Mouse (Mus musculus): ENCODE results near the gene Gipc3.
A peak's percentile ranks its signal among the peaks of the same experiment; 100 is the strongest.

The Gipc3 gene

DNA sequence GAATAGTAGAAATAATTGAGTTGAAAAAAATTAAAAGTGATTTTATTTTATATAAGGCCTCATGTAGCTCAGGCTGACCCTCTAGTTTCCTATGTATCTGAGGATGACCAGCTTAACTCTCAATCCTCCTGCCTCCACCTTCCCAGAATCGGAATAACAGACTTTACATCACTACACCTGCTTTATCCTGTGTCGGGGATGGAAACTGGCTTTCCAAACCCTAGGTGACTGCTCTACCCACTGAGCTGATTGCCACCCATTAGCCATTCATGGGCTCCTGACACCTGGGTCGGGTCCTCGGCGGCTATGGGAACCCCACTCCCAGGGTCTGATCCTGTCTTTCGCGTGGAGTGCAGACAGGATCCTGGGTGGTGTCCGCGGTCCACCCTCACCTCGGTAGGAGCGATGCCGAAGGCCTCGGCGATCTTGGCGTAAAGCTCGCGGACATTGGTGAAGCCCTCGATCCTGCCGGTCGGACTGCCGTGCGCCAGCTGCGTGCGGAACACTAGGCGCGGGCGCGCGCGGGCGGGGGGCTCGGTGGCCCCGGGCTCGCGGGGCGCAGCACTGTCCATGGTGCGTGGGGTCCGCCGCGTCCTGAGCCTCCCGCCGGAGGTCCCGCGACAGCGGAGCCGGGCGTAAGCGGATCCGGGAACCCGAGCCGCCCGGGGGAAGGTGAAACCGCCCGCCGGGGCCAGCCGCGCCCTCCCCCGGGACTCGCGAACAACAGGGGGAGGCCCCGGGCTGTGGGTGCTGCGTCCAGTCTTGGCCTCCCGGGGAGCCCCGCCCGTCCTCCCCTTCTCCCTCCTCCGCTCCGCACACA is at the start of gene Gipc3:
Gene Gipc3 (minus strand): TSS at position 581 of the 820 bp plus-strand sequence.
- no peak for DNase-seq (ENCODE audit: low spot score)

DNA sequence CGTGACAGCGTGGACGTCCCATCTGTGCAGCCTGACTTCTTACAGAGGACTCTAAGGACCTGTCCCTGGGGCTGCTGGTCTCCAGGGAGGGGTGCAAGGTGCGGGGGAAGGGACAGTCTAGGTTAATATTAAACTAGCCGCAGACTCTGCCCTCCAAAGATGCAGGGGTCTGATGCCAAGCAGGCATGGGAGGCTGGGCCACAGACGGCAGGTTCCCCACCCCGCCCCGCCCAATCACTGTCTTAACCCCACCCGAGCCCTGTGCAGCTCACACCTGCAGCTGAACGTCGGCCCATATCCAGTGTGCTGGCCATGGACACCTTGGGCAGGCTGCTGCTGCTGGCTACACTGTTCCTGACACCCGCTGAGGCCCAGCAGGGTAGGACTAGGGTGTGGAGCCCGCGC is 49.7 kb upstream of the Gipc3 start, which contains the start of gene Smim24:
Gene Smim24 (plus strand): TSS at position 271 of the 405 bp plus-strand sequence.
- no peak for DNase-seq (ENCODE audit: low spot score)

DNA sequence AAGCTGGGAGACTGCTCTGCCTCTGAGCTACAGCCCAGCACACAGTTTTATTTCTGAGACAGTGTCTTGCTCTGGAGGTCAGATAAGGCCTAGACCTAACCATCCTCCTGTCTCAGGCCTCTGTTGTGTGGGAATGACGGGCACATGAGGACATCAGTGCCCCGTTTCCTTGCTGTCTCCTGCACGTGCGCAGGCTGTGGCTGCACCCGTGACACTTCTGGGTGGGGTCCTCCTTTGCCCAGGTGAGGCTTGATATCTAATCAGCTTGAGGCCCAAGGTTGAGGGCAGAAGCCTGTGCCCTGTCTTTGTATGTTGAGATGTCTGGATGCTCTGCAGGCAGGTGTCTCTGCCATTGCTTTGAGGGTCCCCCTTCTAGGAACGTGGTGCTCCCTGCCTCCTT is 49.2 kb upstream of the Gipc3 start:
- no peak for DNase-seq (ENCODE audit: low spot score)

DNA sequence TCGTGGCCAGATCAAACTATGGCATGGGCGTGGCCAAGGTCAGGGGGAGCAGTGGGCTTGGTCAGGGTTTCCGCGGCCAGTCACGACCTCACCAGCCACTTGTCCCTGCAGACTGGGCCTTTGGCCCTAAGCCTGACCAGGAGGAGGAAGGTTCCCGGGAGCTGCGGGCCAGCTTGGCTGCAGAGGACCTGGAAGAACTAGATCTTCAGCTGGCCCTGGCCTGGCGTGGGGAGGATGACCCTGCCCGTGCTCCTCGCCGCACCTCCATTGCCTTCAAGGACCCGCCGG is 47.6 kb upstream of the Gipc3 start:
- DNase-seq (ENCODE audit: low spot score): no peak

DNA sequence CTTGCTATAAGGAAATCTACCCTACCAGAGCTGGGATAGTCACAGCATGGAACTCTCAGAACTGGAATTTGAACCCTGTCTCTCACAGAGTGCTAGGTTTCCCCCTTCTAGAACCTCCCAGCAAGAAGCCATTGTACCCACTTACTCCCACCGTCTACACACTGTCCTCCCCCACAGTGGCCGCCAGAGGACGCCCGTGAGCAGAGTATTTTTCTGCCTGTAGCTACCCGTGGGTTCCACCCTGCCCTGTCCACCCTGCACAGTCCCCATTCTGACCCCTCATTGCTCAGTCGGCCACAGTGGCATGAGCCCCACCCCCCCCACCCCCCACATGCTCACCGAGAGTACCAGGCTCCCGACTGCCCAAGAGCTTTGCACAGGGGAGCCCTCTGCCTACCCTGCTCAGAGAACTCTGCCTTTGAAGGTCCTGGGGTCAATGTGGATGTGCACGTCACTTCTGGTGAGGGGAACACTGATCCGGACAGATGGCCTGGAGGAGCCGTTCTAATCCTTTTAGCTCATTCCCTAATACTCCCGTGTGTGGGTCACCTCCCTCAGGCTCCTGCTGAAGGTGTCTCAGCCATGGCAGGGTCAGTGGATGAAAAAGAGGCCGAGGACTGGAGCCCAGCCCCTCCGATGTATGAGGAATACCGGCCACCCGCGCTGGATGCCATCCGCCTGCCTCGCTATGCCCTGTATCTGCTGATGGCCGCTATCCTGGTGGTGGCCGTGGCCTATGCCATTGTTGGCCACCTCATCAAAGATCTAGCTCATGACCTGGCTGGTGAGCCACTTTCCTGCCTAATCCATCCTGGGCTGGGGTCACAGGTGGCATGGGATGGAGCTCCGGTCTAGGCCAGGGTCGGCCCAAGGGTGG is 47.0 kb upstream of the Gipc3 start:
- DNase-seq (ENCODE audit: low spot score): no peak

DNA sequence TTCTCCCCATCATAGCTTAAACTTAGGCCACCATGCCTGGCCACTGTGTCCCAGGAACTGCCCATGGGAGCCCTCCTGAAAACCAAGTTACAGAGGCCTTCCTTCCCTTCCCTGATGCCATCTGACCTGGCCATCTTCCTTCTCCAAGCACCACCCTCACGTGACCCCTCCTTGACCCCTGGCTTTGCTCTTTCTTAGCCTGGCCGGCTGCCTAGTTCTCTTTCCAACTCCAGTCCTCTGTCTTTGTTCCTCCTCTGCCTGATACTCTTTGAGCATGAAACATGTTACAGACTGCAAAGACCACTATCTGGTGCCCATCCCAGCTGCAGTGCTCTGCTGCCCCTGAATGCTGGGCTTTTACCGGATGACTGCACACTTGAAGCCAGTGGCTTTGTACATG is 46.3 kb upstream of the Gipc3 start:
- DNase-seq (ENCODE audit: low spot score): peak; percentile 80

DNA sequence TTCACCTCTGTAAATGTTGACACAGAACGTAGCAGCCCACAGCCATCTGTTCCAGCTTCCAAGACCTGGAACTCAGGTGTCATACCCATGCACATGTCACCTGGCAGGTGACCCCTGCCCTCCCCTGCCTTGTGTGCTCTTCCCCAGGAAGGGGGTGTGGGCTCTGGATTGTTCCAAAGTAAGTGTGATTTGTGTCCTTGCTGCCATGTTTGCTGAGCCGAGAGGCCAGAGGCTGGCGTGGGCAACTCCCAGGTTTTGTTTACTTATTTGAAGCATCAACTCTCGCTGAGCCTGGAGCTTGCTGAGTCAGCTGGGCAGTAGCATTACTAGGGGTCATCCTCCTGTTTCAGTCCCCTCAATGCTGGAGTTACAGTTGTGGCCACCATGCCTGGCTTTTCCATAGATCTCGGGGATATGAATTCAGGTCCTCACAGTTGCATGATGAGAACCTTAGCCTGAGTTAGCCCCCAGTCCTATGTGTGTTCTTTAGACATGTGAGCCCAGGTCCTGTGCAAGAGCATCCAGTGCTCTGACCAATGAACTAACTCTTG is 45.5 kb upstream of the Gipc3 start, which contains the start of gene Gm48552:
Gene Gm48552 (plus strand): TSS at position 501 of the 551 bp plus-strand sequence.
- DNase-seq (ENCODE audit: low spot score): no peak

DNA sequence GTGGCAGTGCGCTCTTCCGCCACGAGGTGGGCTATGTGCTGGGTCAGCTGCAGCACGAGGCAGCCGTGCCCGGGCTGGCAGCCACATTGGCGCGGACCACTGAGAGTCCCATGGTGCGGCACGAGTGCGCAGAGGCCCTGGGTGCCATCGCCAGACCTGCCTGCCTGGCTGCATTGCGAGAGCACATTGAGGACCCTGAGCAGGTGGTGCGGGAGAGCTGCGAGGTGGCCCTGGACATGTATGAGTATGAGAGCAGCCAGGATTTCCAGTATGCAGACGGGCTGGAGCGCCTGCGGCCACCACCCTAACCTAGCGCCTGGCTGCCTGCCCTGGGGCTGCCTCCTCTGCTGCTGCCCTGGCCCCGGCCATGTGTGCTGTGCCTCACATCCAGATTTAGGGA is 44.6 kb upstream of the Gipc3 start:
- no peak for DNase-seq (ENCODE audit: low spot score)

DNA sequence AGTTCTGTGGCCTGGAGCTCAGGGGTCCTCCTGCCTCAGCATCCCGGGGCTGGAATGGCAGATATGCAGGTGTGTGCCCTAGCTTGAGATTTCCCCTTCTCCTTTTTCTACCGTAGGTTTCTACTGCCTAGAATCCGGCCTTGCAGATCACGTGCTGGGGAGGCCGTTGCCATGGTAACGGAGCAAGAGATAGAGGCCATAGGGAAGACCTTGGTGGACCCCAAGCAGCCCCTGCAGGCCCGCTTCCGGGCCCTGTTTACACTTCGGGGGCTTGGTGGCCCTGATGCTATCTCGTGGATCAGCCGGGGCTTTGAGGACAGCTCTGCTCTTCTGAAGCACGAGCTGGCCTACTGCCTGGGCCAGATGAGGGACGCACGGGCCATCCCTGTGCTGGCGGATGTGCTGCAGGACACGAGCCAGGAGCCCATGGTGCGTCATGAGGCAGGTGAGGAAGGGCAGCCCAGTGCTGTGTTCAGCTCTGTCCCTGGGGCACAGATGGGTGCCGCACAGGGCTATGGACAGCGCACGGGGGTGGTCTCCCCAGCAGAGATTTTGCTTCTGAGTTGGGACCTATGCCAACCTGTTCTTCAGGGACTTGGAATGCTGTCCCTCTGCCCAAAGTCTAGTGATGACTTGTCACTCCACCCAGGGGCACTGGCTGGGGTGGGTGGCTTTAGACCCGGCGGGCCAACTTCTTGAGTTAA is 42.7 kb upstream of the Gipc3 start:
- no peak for DNase-seq (ENCODE audit: low spot score)

DNA sequence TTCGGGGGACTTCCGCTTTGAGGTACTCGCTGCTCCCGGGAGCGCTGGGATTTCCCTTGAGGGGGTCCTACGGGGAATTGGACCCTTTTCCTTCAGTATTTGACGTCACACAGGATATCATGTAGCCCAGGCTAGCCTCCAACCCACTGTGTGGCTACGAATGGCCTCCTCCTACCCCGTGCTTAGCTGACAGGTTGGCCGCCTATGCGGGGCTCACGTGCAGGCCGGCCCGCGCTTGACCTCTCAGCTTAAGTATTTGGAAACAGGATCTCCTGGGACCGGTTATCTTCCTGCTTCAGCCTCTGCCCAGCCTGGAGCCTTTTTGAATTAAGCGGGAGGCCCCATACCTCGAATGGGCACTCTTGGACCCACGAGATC is 41.5 kb upstream of the Gipc3 start:
- no peak for DNase-seq (ENCODE audit: low spot score)

DNA sequence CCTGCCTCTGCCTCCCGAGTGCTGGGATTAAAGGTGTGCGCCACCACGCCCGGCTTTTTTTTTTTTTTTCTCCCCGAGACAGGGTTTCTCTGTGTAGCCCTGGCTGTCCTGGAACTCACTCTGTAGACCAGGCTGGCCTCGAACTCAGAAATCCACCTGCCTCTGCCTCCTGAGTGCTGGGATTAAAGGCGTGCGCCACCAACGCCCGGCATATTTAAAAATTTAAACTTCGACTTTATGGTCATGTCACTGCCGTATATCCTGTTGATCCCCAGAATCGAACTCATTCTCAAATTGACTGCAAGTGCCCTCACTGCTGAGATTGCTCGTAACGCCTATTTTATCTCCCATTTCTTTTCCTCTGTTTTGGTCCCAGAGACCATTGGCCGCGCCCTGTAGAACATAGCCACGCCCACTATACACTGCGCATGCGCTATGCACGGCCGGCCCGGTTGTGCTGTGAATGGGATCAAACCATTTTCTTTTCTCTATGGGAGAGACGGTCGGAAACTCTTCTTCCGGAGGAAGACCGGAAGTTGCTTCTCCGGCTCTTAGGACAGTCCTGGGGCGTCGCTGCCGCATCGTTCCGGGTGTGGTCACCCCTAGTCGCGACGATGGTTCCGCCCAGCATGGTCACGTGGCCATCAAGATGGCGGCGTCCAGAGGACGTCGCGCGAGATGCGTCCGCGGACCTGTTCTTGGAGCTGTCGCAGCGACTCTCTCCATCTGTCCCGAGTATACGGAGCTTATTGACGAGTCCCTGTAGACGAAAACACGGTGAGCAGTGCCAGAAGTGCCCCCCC is 40.9 kb upstream of the Gipc3 start, which contains the start of the genes Dohh and Gm48551:
Gene Dohh (plus strand): TSS at position 627 of the 803 bp plus-strand sequence.
Gene Gm48551 (plus strand): TSS at position 665 of the 803 bp plus-strand sequence.
- DNase-seq (ENCODE audit: low spot score): peak; percentile 98

DNA sequence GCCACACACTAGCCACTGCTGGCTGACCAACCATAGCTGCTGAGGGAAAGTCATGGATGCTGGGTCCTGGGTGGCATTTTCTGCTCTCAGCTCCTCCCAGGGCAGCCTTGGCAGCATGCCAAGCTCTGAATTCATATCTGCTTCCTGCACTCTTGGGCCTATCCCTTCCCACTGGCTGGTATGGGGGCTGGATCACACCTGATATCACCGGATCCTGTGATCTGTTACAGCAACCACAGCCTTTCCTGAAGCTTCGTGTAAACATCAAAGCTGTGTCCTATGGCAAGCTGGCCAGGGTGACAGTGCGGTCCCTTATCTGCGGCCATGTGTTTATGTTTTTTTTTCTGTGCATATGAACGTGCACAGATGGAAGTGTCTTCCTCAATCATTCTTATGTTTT is 39.0 kb upstream of the Gipc3 start:
- DNase-seq (ENCODE audit: low spot score): no peak

DNA sequence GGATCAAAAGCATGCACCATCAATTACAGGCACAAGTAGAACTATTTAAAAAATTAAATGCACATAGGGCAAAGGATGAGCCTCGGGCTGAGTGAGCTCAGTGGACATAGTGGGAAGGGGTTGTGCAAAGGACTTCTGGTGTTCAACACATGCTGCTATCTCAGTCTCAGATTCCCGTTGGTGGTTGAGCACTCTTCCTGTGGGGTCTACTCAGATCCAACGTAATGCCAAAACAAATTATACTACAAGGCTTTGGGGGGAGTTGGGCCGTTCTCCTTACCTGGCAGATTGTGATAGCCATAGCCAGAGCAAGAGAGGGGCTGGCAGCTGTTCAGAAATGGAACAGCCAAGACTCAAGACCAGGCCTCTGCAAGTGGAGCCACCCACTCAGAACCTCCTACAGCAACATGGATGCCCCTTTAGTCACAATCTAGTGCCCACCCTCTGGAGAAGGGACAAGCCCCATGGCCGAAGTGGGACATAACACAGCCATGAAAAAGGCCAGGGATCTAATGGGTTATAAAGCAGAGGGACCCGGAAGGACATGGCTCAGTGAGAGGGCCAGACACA is 36.8 kb upstream of the Gipc3 start:
- DNase-seq (ENCODE audit: low spot score): no peak

DNA sequence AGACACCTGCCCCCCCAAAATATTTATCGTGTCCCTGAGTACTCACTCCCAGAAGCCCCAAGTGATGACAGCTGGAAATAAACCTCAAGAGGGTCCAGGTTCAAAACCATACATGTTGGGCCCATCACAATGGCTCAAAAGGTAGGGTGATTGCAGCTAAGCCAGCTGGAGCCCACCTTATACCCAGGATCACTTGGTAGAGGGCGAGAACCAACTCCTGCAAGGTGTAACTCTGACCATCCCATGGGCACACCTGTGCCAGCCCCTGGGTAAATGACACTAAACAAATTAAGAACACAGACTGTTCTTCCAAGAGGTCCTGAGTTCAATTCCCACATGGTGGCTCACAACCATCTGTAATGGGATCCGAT is 36.1 kb upstream of the Gipc3 start:
- no peak for DNase-seq (ENCODE audit: low spot score)

DNA sequence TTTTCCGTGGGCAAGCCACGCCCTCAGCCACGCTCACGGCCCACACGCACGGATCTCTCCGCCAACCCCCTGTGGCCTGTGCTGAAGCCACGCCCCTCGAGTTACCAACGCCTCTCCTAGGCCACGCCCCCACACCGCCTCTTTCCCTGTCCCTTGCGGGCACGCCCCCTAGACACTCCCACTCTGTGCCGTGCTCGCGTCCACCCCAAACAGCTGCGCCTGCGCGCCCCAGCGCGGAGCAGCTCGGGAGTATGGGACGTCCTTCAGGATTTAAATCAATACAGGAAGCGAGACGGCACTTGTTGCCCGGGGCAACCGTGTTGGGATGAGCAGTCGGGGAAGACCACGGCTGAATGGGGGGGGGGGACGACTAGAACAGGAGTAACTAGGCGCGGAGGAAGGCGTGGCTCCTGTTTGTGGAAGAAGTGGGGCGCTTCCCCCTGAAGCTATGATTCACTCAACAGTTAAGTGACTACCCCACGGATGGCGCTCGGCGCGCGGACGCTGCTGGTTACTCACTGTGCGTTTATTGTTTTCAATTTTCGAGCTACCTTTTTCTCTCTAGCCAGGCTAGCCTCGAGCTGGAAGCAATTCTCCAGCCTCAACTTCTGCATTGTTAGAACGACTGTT is 35.6 kb upstream of the Gipc3 start:
- DNase-seq (ENCODE audit: low spot score): peak; percentile 100

DNA sequence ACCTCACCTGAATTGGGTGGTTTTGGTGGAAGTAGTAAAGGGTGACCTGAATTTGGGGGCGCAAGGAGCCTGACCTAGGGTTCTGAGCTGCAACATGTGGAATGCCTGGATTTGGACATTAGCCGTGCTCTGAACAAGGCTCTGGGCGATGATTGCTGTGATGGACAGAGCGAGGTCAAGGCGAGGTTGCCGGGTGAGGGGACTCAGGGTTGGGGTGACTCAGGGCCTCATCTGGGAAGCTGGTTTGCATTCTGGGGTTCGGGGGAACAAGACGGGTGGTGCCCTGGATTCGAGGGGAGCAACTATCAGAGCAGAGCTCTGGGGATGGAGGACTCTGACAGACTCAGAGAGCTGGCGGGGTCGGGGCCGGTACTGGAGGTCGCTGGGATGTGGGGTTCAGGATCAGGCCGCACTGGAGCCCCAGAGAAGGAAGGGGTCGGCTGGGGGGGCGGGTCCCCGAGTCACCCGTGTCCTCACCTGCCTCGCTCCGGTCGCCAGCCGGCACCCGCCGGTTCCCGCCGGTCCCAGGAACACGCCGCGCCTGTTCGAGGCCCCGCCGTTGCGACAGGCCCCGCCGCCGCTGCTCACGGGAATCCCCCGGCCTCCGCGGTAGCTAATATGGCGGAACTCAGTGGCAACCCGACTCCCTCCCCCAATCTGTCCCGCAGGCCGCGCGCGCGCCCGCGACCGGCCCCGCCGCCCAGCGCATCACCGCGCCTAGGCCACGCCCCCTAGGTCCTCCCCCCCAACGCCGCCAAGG is 34.9 kb upstream of the Gipc3 start, which contains the start of gene Fzr1:
Gene Fzr1 (minus strand): TSS at position 724 of the 760 bp plus-strand sequence.
- DNase-seq (ENCODE audit: low spot score): no peak

DNA sequence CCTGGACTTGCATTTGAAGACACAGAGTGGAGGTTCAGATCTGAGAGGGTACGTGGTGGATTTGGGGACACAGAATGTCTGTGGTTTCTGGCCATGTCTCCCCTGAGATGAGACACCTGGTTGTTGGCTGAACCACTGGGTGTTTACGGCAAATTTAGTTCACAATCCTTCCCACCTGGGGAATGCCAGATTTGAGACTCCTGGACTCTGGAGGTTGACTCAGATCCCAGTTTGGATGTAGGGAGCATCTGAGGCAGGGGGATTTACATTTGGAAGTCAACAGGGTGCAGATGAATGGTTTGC is 34.2 kb upstream of the Gipc3 start:
- DNase-seq (ENCODE audit: low spot score): no peak

DNA sequence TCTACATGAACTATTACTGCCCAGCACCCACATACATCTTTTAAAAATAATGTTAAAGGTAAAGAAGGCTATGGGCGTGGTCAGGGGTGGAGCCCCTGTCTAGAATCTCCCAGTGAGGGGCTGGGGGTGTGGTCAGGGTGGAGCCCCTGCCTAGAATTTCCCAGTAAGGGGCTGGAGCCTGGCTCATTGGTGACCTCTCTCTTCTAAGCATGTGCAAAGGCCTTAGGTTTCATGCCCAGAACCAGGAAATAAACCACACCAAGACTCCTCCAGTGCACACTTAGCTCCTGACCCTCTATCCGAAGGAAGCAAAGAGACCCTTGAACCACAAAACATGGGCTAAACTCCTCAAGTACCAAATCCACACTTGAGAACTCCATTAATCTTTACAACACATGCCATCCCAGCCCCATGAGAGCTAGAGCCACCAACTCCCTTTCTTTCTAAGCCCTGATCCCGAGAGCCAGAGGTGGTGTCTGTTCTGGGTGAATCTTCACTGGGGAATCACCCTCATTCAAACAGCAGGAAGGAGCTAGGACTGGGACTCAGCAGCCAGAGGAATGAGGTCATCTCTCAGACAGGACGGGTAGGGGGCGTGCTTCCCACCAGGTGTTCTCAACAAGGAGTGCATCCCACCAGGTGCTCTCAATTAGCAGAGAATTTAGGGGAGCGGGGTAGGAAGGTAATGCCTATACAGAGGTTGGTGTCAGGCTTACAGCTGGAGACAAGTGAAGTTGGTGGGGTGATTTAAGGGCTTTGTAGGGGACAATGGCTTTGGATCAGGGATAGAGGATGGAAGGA is 33.7 kb upstream of the Gipc3 start:
- no peak for DNase-seq (ENCODE audit: low spot score)

DNA sequence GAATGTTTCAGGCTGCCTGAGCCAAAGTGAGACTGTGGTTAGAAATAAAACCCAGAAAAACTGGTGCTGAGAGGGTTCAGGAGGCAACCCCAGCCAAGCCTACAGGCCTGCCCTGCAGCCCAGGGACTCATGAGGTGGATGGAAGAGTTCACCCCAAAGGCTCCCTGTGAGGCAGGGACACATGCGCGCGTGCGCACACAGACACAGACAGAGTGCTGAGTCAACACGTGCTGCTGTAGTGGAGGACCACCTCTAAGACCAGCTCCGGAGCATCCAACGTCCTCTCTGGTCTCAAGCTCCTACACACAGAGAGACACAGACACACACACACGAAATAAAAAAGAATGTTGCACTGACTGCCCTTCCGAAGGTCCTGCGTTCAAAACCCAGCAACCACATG is 32.3 kb upstream of the Gipc3 start:
- no peak for DNase-seq (ENCODE audit: low spot score)

Data from testis, postnatal 14 days (tissue).